Mouse (Mus musculus) stomach, embryonic 14.5 days (tissue): ENCODE measurements around the gene Glod4. TPM values are rescaled to one million over a fixed set of nuclear protein-coding genes. Genes with fewer than 3 reads are reported as not detected.

Experiments
- ATAC-seq: fragments of 200-750 bp; cut with Nextera tagmentation; 2 replicates; pipeline ENCODE4 v1.8.0; 2017; ENCODE audit warnings: low read depth, moderate TSS enrichment; ENCODE audit not compliant: insufficient number of reproducible peaks, insufficient read depth, low FRiP score
- H3K27ac ChIP-seq: fragments of 300-500 bp; sonication (generic); 2 replicates; pipeline ENCODE4 v1.5.1; 2014; ENCODE audit warnings: mild to moderate bottlenecking, low read length, moderate library complexity, mixed read lengths
- H3K27me3 ChIP-seq: fragments of 300-500 bp; sonication (generic); 2 replicates; pipeline ENCODE4 v1.6.1; 2014; ENCODE audit warnings: low read length, control low read depth, mixed read lengths; ENCODE audit not compliant: control insufficient read depth, insufficient read depth
- H3K36me3 ChIP-seq: fragments of 300-500 bp; sonication (generic); 2 replicates; pipeline ENCODE4 v1.6.1; 2014; ENCODE audit warnings: mild to moderate bottlenecking, control low read depth, low read length, moderate library complexity, mixed read lengths; ENCODE audit not compliant: control insufficient read depth, insufficient read depth
- H3K4me1 ChIP-seq: fragments of 300-500 bp; sonication (generic); 2 replicates; pipeline ENCODE4 v1.6.1; 2014; ENCODE audit warnings: low read length, control low read depth, mixed read lengths; ENCODE audit not compliant: control insufficient read depth, insufficient read depth
- H3K4me2 ChIP-seq: fragments of 300-500 bp; sonication (generic); replicated peaks from 2 replicates; pipeline ENCODE4 v1.6.1; 2014; ENCODE audit warnings: low read depth, low read length, control low read depth
- H3K4me3 ChIP-seq: fragments of 300-500 bp; sonication (generic); 2 replicates; pipeline ENCODE4 v1.5.1; 2014; ENCODE audit warnings: low read depth, low read length, control low read depth
- H3K9ac ChIP-seq: fragments of 300-500 bp; sonication (generic); replicated peaks from 2 replicates; pipeline ENCODE4 v1.6.1; 2014; ENCODE audit warnings: low read depth, mild to moderate bottlenecking, control low read depth, low read length, moderate library complexity, mixed read lengths
- H3K9me3 ChIP-seq: fragments of 300-500 bp; sonication (generic); 2 replicates; pipeline ENCODE4 v1.6.1; 2016; ENCODE audit warnings: low read depth, low read length, control low read depth; ENCODE audit not compliant: control insufficient read depth
- WGBS: fragments of 180-500 bp; shearing (Covaris S2); extraction: QIAGEN DNeasy Blood & Tissue Kit; methylation state at CpG from one replicate; pipeline ENCODE4 v1.1.7; 2014; 5-methylcytosine and 5-hydroxymethylcytosine counted together
- polyA plus RNA-seq: library from polyadenylated mRNA; unstranded; fragments of >200 nt; fragmentation: Nextera tagmentation; extraction: Ambion mirVana; gene quantifications from 2 replicates; pipeline ENCODE4 v1.2.1, GENCODE M21; 2014

Glod4 gene
- polyA plus RNA-seq, 1 experiment from 2014 or later: 155 TPM

GRCm38 (mm10) chr11:76262611-76263351 lies 19.3 kb upstream of the Glod4 start:
- Histone ChIP-seq H3K36me3 (peaks cover 19% of the 10 kb centered on the region), H3K27me3 (no peaks in the 10 kb centered on the region), H3K4me2 (no peak overlapping the region), H3K4me1 (0 out of 2 replicates have a peak, but pooled peaks cover 2% of the 10 kb centered on the region), H3K9me3 (no peaks in the 10 kb centered on the region), H3K9ac (no peak overlapping the region), H3K4me3 (no peak overlapping the region), H3K27ac (no peak overlapping the region)
- WGBS: 21% methylated on average over 19 of the region's 19 CpGs
- ATAC-seq: no peak; the same call in 1 of the 2 replicates

- Histone ChIP-seq H3K27me3 (no peaks in the 10 kb centered on the region), H3K4me1 (0 out of 2 replicates have a peak, but pooled peaks cover 2% of the 10 kb centered on the region), H3K27ac (no peak overlapping the region), H3K9ac (no peak overlapping the region; the same call in 1 of the 2 replicates), H3K4me2 (no peak overlapping the region), H3K4me3 (no peak overlapping the region), H3K9me3 (no peaks in the 10 kb centered on the region), H3K36me3 (peaks cover 19% of the 10 kb centered on the region)
- 80% methylated on average over 12 of the region's 12 CpGs for WGBS
- no peak for ATAC-seq
These were observed 17.7 kb upstream of the Glod4 start for GRCm38 (mm10) chr11:76261224-76261623.

- peaks cover 19% of the 10 kb centered on the region for H3K36me3 ChIP-seq
- H3K4me3 ChIP-seq: no peak overlapping the region
- 0 out of 2 replicates have a peak, but pooled peaks cover 2% of the 10 kb centered on the region for H3K4me1 ChIP-seq
- WGBS: 67% methylated on average over 10 of the region's 10 CpGs
- no peaks in the 10 kb centered on the region for H3K27me3 ChIP-seq
- ATAC-seq: no peak; the same call in 1 of the 2 replicates
- H3K9me3 ChIP-seq: no peaks in the 10 kb centered on the region
- H3K4me2 ChIP-seq: no peak overlapping the region
- no peak overlapping the region for H3K27ac ChIP-seq
- H3K9ac ChIP-seq: no peak overlapping the region
These were observed 16.9 kb upstream of the Glod4 start for GRCm38 (mm10) chr11:76260208-76261050.

- H3K4me1 ChIP-seq: 0 out of 2 replicates have a peak, but pooled peaks cover 2% of the 10 kb centered on the region
- no peak for ATAC-seq
- no peaks in the 10 kb centered on the region for H3K27me3 ChIP-seq
- H3K9ac ChIP-seq: no peak overlapping the region
- no peak overlapping the region for H3K4me2 ChIP-seq
- peaks cover 18% of the 10 kb centered on the region for H3K36me3 ChIP-seq
- no peak overlapping the region for H3K4me3 ChIP-seq
- H3K27ac ChIP-seq: no peak overlapping the region
- H3K9me3 ChIP-seq: no peaks in the 10 kb centered on the region
- 72% methylated on average over 6 of the region's 6 CpGs for WGBS
These were observed 15.0 kb upstream of the Glod4 start for GRCm38 (mm10) chr11:76258511-76258910.

GRCm38 (mm10) chr11:76257386-76257785 lies 13.9 kb upstream of the Glod4 start:
- H3K27ac ChIP-seq: no peak overlapping the region
- no peaks in the 10 kb centered on the region for H3K27me3 ChIP-seq
- H3K4me3 ChIP-seq: no peak overlapping the region
- no peak overlapping the region for H3K4me2 ChIP-seq
- H3K9me3 ChIP-seq: no peaks in the 10 kb centered on the region
- 65% methylated on average over 4 of the region's 4 CpGs for WGBS
- no peak for ATAC-seq
- no peaks in the 10 kb centered on the region for H3K4me1 ChIP-seq
- H3K9ac ChIP-seq: no peak overlapping the region
- H3K36me3 ChIP-seq: peaks cover 16% of the 10 kb centered on the region

- no peaks in the 10 kb centered on the region for H3K27me3 ChIP-seq
- H3K4me1 ChIP-seq: no peaks in the 10 kb centered on the region
- ATAC-seq: no peak
- H3K36me3 ChIP-seq: peaks cover 13% of the 10 kb centered on the region
- no peaks in the 10 kb centered on the region for H3K9me3 ChIP-seq
- 31% methylated on average over 5 of the region's 5 CpGs for WGBS
- no peak overlapping the region for H3K27ac ChIP-seq
- H3K4me2 ChIP-seq: no peak overlapping the region
- H3K4me3 ChIP-seq: no peak overlapping the region
- no peak overlapping the region for H3K9ac ChIP-seq
These were observed 12.6 kb upstream of the Glod4 start for GRCm38 (mm10) chr11:76256129-76256528.

GRCm38 (mm10) chr11:76255431-76256001 lies 12.0 kb upstream of the Glod4 start:
- Histone ChIP-seq H3K9ac (no peak overlapping the region), H3K9me3 (no peaks in the 10 kb centered on the region), H3K4me3 (no peak overlapping the region), H3K27me3 (no peaks in the 10 kb centered on the region), H3K27ac (0 out of 2 replicates have a peak overlapping the region, but pooled peaks have one; percentile 10), H3K36me3 (peaks cover 10% of the 10 kb centered on the region), H3K4me1 (no peaks in the 10 kb centered on the region), H3K4me2 (no peak overlapping the region)
- ATAC-seq: no peak
- 68% methylated on average over 4 of the region's 4 CpGs for WGBS

GRCm38 (mm10) chr11:76253918-76254264 lies 10.4 kb upstream of the Glod4 start:
- no peaks in the 10 kb centered on the region for H3K27me3 ChIP-seq
- no peaks in the 10 kb centered on the region for H3K9me3 ChIP-seq
- H3K27ac ChIP-seq: peak overlapping the region; percentile 52; the same call in 1 of the 2 replicates
- H3K4me1 ChIP-seq: no peaks in the 10 kb centered on the region
- 78% methylated on average over 4 of the region's 4 CpGs for WGBS
- H3K9ac ChIP-seq: no peak overlapping the region
- ATAC-seq: no peak
- no peak overlapping the region for H3K4me2 ChIP-seq
- H3K36me3 ChIP-seq: peaks cover 17% of the 10 kb centered on the region
- no peak overlapping the region for H3K4me3 ChIP-seq
